Mouse (Mus musculus): ENCODE data around the gene Gm21994. TPM values are rescaled to one million over a fixed set of nuclear protein-coding genes. Genes with fewer than 3 reads are reported as not detected.

Gene Gm21994
- 1 to 10 TPM in 1 of 2 experiments, under 1 TPM in 1; 0.05 to 1.1 TPM for polyA plus RNA-seq (2012; fragmentation: generic; extraction: Trizol)

DNA sequence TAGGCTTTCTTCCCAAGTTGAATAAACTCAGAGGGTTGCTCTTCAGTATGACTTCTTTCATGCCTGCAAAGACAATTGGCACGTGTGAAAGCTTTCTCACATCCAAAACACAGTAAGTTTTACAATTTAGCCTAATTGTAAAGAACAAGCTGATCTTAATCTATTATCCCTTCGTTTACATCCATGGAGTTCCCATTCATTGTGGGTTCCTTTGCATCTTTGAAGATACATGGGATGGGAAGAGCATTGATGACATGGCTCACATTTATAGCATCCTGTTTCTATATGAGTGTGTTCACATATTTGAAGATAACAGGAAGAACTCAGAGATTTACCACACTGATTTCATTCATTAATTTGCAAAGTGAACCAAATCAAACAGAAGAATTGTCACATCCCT, at the start of gene Gm21994:
Gm21994 (minus strand) TSS at position 101 of the 400 bp plus-strand sequence.

DNA sequence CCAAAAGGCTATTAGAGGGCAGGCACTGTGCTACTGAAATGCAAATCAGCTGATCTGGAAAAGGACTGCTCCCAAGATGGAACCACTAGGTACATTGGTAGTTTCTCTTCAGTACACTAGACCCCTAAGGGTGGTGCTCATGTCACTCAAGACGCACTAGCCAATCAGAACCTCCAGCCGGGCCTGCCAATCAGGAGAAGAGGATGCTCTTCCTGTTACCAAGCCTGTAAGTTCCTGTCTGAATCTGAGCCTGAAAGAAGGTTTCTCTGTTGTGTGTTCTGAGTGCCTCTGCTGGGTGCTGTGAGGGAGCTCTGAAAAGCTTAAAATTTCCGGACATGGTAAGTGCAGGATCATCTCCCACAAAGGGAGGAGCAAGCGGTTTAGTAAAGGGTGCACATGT, 1.9 kb upstream of the Gm21994 start, which contains the start of gene Gm14124:
Gm14124 (plus strand) TSS at position 227 of the 400 bp plus-strand sequence.

DNA sequence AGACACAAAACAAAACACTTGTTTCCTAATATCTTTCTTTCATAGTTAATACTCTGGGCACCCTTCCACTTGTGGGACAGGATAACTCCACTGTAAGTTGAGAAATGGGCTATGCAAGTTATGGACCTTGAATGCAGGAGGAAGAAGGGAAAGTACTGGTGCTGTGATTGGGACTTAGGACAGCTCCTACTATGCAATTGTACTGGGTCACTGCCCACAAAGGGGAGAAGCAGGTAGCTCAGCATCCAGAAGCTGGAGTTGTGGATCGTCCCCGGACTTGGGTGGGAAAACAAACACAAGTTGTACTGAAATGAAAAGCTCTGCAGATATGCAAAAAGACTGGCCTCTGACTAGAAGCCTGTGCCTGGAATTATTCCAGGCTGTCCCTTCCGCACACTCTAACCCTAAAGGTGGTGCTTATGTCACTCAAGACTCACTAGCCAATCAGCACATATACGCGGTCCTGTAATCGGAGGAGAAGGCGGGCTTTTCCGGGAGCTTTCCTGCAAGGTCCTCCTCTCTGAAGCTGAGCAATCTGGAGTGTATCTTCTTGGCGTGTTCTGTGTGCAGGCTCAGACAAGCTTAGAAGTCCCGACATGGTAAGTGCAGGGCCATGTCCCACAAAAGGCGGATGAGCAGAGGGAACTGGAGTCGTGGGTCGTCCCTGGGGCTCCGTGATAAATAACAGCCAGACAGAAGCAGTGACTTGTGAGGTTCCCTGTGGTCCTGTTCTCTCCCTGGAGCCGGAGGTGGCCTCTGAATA, 37.6 kb downstream of the Gm21994 start, which contains the start of gene Zfp937:
Zfp937 (plus strand) TSS at position 474 of the 763 bp plus-strand sequence.

Other genes with a start within 250 kb of the Gm21994 start
- gene Zfp120, start 118.9 kb downstream of the Gm21994 start, polyA plus RNA-seq (2012; fragmentation: generic; extraction: Trizol) = 1 to 10 TPM in 1 of 2 experiments, under 1 TPM in 1; 0.08 to 1.1 TPM
- not detected for gene Gm10770, start 75.9 kb downstream of the Gm21994 start, polyA plus RNA-seq (2012; fragmentation: generic; extraction: Trizol)
- under 1 TPM in 1 of 2 experiments, not detected in 1; 0.27 TPM for gene Gm14139, start 73.8 kb downstream of the Gm21994 start, polyA plus RNA-seq (2012; fragmentation: generic; extraction: Trizol)
- under 1 TPM; 0.04 to 0.68 TPM for gene Zfp937, start 37.5 kb downstream of the Gm21994 start, polyA plus RNA-seq (2012; fragmentation: generic; extraction: Trizol)
- under 1 TPM in 1 of 2 experiments, not detected in 1; 0.05 TPM for gene Gm14124, start 1.9 kb upstream of the Gm21994 start, polyA plus RNA-seq (2012; fragmentation: generic; extraction: Trizol)
- not detected for gene Gm10130, start 68.1 kb upstream of the Gm21994 start, polyA plus RNA-seq (2012; fragmentation: generic; extraction: Trizol)
- 1 to 10 TPM in 1 of 2 experiments, under 1 TPM in 1; 0.20 to 1.7 TPM for gene 3300002I08Rik, start 107.2 kb upstream of the Gm21994 start, polyA plus RNA-seq (2012; fragmentation: generic; extraction: Trizol)
- gene Zfp442, start 195.9 kb upstream of the Gm21994 start, polyA plus RNA-seq (2012; fragmentation: generic; extraction: Trizol) = under 1 TPM; 0.01 to 0.21 TPM
- gene Zfp345, start 229.5 kb upstream of the Gm21994 start, polyA plus RNA-seq (2012; fragmentation: generic; extraction: Trizol) = under 1 TPM; 0.04 to 0.41 TPM

All from C3H10T1/2 (cell line).